Mouse (Mus musculus) lung, postnatal 10 days (tissue): Measurements from ENCODE around the gene Dner.

Experiments
- DNase-seq: peaks from one replicate; pipeline ENCODE4 v3.0.0; 2021

Dner gene

GRCm38 (mm10) chr1:84524413-84524812, 171.6 kb downstream of the Dner start:
- no peak for DNase-seq

GRCm38 (mm10) chr1:84522963-84523280, 173.1 kb downstream of the Dner start:
- no peak for DNase-seq

- no peak for DNase-seq
Observed at GRCm38 (mm10) chr1:84522256-84522962, 173.6 kb downstream of the Dner start.

- DNase-seq = peak; percentile 17
Observed at GRCm38 (mm10) chr1:84518347-84518746, 177.7 kb downstream of the Dner start.

- DNase-seq = no peak
Observed at GRCm38 (mm10) chr1:84513201-84513600, 182.8 kb downstream of the Dner start.

GRCm38 (mm10) chr1:84508510-84508909, 187.5 kb downstream of the Dner start:
- no peak for DNase-seq

- DNase-seq = no peak
Observed at GRCm38 (mm10) chr1:84507568-84507967, 188.5 kb downstream of the Dner start.

- peak; percentile 5 for DNase-seq
Observed at GRCm38 (mm10) chr1:84506984-84507546, 189.0 kb downstream of the Dner start.

GRCm38 (mm10) chr1:84500673-84501072, 195.3 kb downstream of the Dner start:
- DNase-seq = no peak

- no peak for DNase-seq
Observed at GRCm38 (mm10) chr1:84491732-84492131, 204.3 kb downstream of the Dner start.

- no peak for DNase-seq
Observed at GRCm38 (mm10) chr1:84488546-84488945, 207.5 kb downstream of the Dner start.

GRCm38 (mm10) chr1:84485066-84485465, 211.0 kb downstream of the Dner start:
- DNase-seq = no peak

GRCm38 (mm10) chr1:84484577-84484976, 211.4 kb downstream of the Dner start:
- no peak for DNase-seq

GRCm38 (mm10) chr1:84479976-84480375, 216.0 kb downstream of the Dner start:
- no peak for DNase-seq

GRCm38 (mm10) chr1:84474274-84474673, 221.7 kb downstream of the Dner start:
- DNase-seq = no peak

GRCm38 (mm10) chr1:84472260-84472659, 223.8 kb downstream of the Dner start:
- no peak for DNase-seq

GRCm38 (mm10) chr1:84470342-84470741, 225.7 kb downstream of the Dner start:
- DNase-seq = no peak

- DNase-seq = no peak
Observed at GRCm38 (mm10) chr1:84467664-84468063, 228.4 kb downstream of the Dner start.

- no peak for DNase-seq
Observed at GRCm38 (mm10) chr1:84464761-84465160, 231.3 kb downstream of the Dner start.

- DNase-seq = no peak
Observed at GRCm38 (mm10) chr1:84463976-84464662, 231.9 kb downstream of the Dner start.

- no peak for DNase-seq
Observed at GRCm38 (mm10) chr1:84449566-84450278, 246.3 kb downstream of the Dner start.

GRCm38 (mm10) chr1:84443640-84444039, 252.4 kb downstream of the Dner start:
- no peak for DNase-seq

- DNase-seq = no peak
Observed at GRCm38 (mm10) chr1:84443050-84443449, 253.0 kb downstream of the Dner start.

- no peak for DNase-seq
Observed at GRCm38 (mm10) chr1:84441419-84441818, 254.6 kb downstream of the Dner start.
